Mouse (Mus musculus): ENCODE data around the gene Slc29a4. TPM values are rescaled to one million over a fixed set of nuclear protein-coding genes. Genes with fewer than 3 reads are reported as not detected.

The Slc29a4 gene
- total and polyA plus RNA-seq, 2 experiments from 2014 or later: 0.08 to 0.48 TPM

GRCm38 (mm10) chr5:142769641-142770040 lies 77.3 kb downstream of the Slc29a4 start:
- Histone ChIP-seq H3K4me3 (ENCODE audit: low read depth, low read length) (no peak overlapping the region), H3K36me3 (replicated peaks; ENCODE audit: control insufficient read depth, insufficient read depth, low read length) (peaks cover 79% of the 10 kb centered on the region), H3K9ac (replicated peaks; ENCODE audit: low read depth, low read length) (no peak overlapping the region), H3K9me3 (replicated peaks; ENCODE audit: control insufficient read depth, low read length) (no peaks in the 10 kb centered on the region), H3K27me3 (ENCODE audit: control insufficient read depth, insufficient read depth, low read length) (no peaks in the 10 kb centered on the region), H3K4me2 (ENCODE audit: low read depth, low read length) (no peak overlapping the region), H3K27ac (ENCODE audit: low read depth) (0 out of 2 replicates have a peak overlapping the region, but pooled peaks have one; percentile 30), H3K4me1 (ENCODE audit: control insufficient read depth, insufficient read depth) (0 out of 2 replicates have a peak, but pooled peaks cover 3% of the 10 kb centered on the region)
- ATAC-seq (ENCODE audit: insufficient read depth, low read depth) (no peak; the same call in 1 of the 2 replicates), DNase-seq (ENCODE audit: low spot score) (peak; percentile 20)
- no peak for TF ChIP-seq EP300 (IDR thresholded peaks at IDR 0.05; ENCODE audit: low read depth)
- TF ChIP-seq CTCF (IDR thresholded peaks at IDR 0.05; ENCODE audit: low read depth): no peak
- 35% methylated on average over 5 of the region's 5 CpGs for WGBS

DNA sequence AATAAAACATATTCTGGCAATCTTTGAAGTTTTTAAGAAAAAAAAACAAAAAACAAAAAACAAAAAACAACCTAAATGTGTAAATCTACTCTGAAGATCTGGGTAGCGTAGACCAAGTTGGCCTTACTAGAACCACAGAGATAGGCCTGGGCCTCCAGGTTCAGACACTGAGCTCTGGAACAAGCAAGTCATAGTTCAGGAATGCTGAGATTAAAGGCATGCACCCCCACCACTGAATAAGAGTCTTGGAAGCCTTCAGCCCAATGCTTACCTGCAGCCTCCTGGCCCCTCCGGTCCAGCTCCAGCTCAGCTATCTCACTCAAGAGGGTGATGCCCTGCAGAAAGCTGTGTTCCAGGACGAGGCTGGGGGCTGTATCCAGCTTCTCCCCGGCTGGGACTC lies 78.7 kb downstream of the Slc29a4 start:
- WGBS: 41% methylated on average over 4 of the region's 4 CpGs
- H3K27ac ChIP-seq (ENCODE audit: low read depth): 0 out of 2 replicates have a peak overlapping the region, but pooled peaks have one; percentile 5

GRCm38 (mm10) chr5:142771964-142772363 lies 79.7 kb downstream of the Slc29a4 start:
- WGBS: 80% methylated on average over 15 of the region's 15 CpGs
- no peak for ATAC-seq (ENCODE audit: insufficient read depth, low read depth)
- TF ChIP-seq CTCF (IDR thresholded peaks at IDR 0.05; ENCODE audit: low read depth): no peak
- Histone ChIP-seq H3K36me3 (replicated peaks; ENCODE audit: control insufficient read depth, insufficient read depth, low read length) (peaks cover 79% of the 10 kb centered on the region), H3K9ac (replicated peaks; ENCODE audit: low read depth, low read length) (no peak overlapping the region), H3K9me3 (replicated peaks; ENCODE audit: control insufficient read depth, low read length) (no peaks in the 10 kb centered on the region), H3K4me3 (ENCODE audit: low read depth, low read length) (no peak overlapping the region), H3K4me2 (ENCODE audit: low read depth, low read length) (no peak overlapping the region), H3K4me1 (ENCODE audit: control insufficient read depth, insufficient read depth) (0 out of 2 replicates have a peak, but pooled peaks cover 3% of the 10 kb centered on the region), H3K27me3 (ENCODE audit: control insufficient read depth, insufficient read depth, low read length) (no peaks in the 10 kb centered on the region), H3K27ac (ENCODE audit: low read depth) (no peak overlapping the region)
- no peak for DNase-seq (ENCODE audit: low spot score)

More for the DNA sequence above, 78.7 kb downstream of the Slc29a4 start:
- H3K4me3 ChIP-seq (ENCODE audit: low read depth, low read length): no peak overlapping the region
- TF ChIP-seq CTCF (IDR thresholded peaks at IDR 0.05; ENCODE audit: low read depth) (no peak), EP300 (IDR thresholded peaks at IDR 0.05; ENCODE audit: low read depth) (no peak)
- H3K36me3 ChIP-seq (replicated peaks; ENCODE audit: control insufficient read depth, insufficient read depth, low read length): peaks cover 79% of the 10 kb centered on the region
- H3K4me2 ChIP-seq (ENCODE audit: low read depth, low read length): no peak overlapping the region
- DNase-seq (ENCODE audit: low spot score) (no peak), ATAC-seq (ENCODE audit: insufficient read depth, low read depth) (no peak)
- H3K4me1 ChIP-seq (ENCODE audit: control insufficient read depth, insufficient read depth): 0 out of 2 replicates have a peak, but pooled peaks cover 3% of the 10 kb centered on the region
- H3K9ac ChIP-seq (replicated peaks; ENCODE audit: low read depth, low read length): no peak overlapping the region
- no peaks in the 10 kb centered on the region for H3K27me3 ChIP-seq (ENCODE audit: control insufficient read depth, insufficient read depth, low read length)
- no peaks in the 10 kb centered on the region for H3K9me3 ChIP-seq (replicated peaks; ENCODE audit: control insufficient read depth, low read length)

Other genes with a start within 250 kb of the Slc29a4 start
- 8.2 and 14.1 TPM in 2 replicates for gene Ap5z1, start 228.6 kb upstream of the Slc29a4 start, total RNA-seq (2014; rRNA removed; ENCODE audit: low replicate concordance)
- 3.9 and 5.7 TPM in 2 replicates for gene Ap5z1, start 228.6 kb upstream of the Slc29a4 start, polyA plus RNA-seq (2015; fragmentation: Nextera tagmentation; extraction: Ambion mirVana)
- 0.39 TPM in 1 of 2 replicates, not detected in the other for gene Papolb, start 162.4 kb upstream of the Slc29a4 start, total RNA-seq (2014; rRNA removed; ENCODE audit: low replicate concordance)
- gene Papolb, start 162.4 kb upstream of the Slc29a4 start, polyA plus RNA-seq (2015; fragmentation: Nextera tagmentation; extraction: Ambion mirVana): 0.04 and 0.08 TPM in 2 replicates
- 2.6 and 2.9 TPM in 2 replicates for gene Radil, start 141.4 kb upstream of the Slc29a4 start, total RNA-seq (2014; rRNA removed; ENCODE audit: low replicate concordance)
- 4.2 and 4.3 TPM in 2 replicates for gene Radil, start 141.4 kb upstream of the Slc29a4 start, polyA plus RNA-seq (2015; fragmentation: Nextera tagmentation; extraction: Ambion mirVana)
- gene Mmd2, start 83.7 kb upstream of the Slc29a4 start, total RNA-seq (2014; rRNA removed; ENCODE audit: low replicate concordance): 0.08 TPM in 1 of 2 replicates, not detected in the other
- gene Mmd2, start 83.7 kb upstream of the Slc29a4 start, polyA plus RNA-seq (2015; fragmentation: Nextera tagmentation; extraction: Ambion mirVana): 0.08 TPM in 1 of 2 replicates, not detected in the other
- 37.2 and 50.8 TPM in 2 replicates for gene Wipi2, start 64.8 kb upstream of the Slc29a4 start, total RNA-seq (2014; rRNA removed; ENCODE audit: low replicate concordance)
- gene Wipi2, start 64.8 kb upstream of the Slc29a4 start, polyA plus RNA-seq (2015; fragmentation: Nextera tagmentation; extraction: Ambion mirVana): 19.6 and 20.7 TPM in 2 replicates
- 69.3 and 79.0 TPM in 2 replicates for gene Tnrc18, start 125.2 kb downstream of the Slc29a4 start, total RNA-seq (2014; rRNA removed; ENCODE audit: low replicate concordance)
- 10.4 TPM in 2 replicates for gene Tnrc18, start 125.2 kb downstream of the Slc29a4 start, polyA plus RNA-seq (2015; fragmentation: Nextera tagmentation; extraction: Ambion mirVana)
- gene Fbxl18, start 202.9 kb downstream of the Slc29a4 start, total RNA-seq (2014; rRNA removed; ENCODE audit: low replicate concordance): 12.5 and 17.8 TPM in 2 replicates
- gene Fbxl18, start 202.9 kb downstream of the Slc29a4 start, polyA plus RNA-seq (2015; fragmentation: Nextera tagmentation; extraction: Ambion mirVana): 6.8 and 7.3 TPM in 2 replicates
- 2,129 and 2,574 TPM in 2 replicates for gene Actb, start 214.2 kb downstream of the Slc29a4 start, total RNA-seq (2014; rRNA removed; ENCODE audit: low replicate concordance)
- gene Actb, start 214.2 kb downstream of the Slc29a4 start, polyA plus RNA-seq (2015; fragmentation: Nextera tagmentation; extraction: Ambion mirVana): 4,473 and 4,544 TPM in 2 replicates

Data from heart, postnatal 0 days (tissue).